Mouse (Mus musculus) kidney, embryonic 15.5 days (tissue): ENCODE data around the gene Serpina1e. TPM values are rescaled to one million over a fixed set of nuclear protein-coding genes. Genes with fewer than 3 reads are reported as not detected.

Experiments used
- ATAC-seq: fragments of 200-750 bp; cut with Nextera tagmentation; replicated peaks from 2 replicates; pipeline ENCODE4 v1.8.0; 2017; ENCODE audit warnings: moderate TSS enrichment; ENCODE audit not compliant: low FRiP score
- H3K27ac ChIP-seq: fragments of 300-500 bp; sonication (generic); 2 replicates; pipeline ENCODE4 v1.5.1; 2015; ENCODE audit warnings: mild to moderate bottlenecking, inconsistent platforms
- H3K27me3 ChIP-seq: fragments of 300-500 bp; sonication (generic); 2 replicates; pipeline ENCODE4 v1.6.1; 2015; ENCODE audit warnings: inconsistent platforms
- H3K36me3 ChIP-seq: fragments of 300-500 bp; sonication (generic); 2 replicates; pipeline ENCODE4 v1.6.1; 2015; ENCODE audit warnings: inconsistent platforms
- H3K4me1 ChIP-seq: fragments of 300-500 bp; sonication (generic); 2 replicates; pipeline ENCODE4 v1.6.1; 2015; ENCODE audit warnings: inconsistent platforms
- H3K4me2 ChIP-seq: fragments of 300-500 bp; sonication (generic); 2 replicates; pipeline ENCODE4 v1.6.1; 2015; ENCODE audit warnings: moderate library complexity, mild to moderate bottlenecking, inconsistent platforms
- H3K4me3 ChIP-seq: fragments of 300-500 bp; sonication (generic); replicated peaks from 2 replicates; pipeline ENCODE4 v1.5.1; 2015; ENCODE audit warnings: mild to moderate bottlenecking, inconsistent platforms
- H3K9ac ChIP-seq: fragments of 300-500 bp; sonication (generic); 2 replicates; pipeline ENCODE4 v1.6.1; 2015; ENCODE audit warnings: mild to moderate bottlenecking, inconsistent platforms
- H3K9me3 ChIP-seq: fragments of 300-500 bp; sonication (generic); replicated peaks from 2 replicates; pipeline ENCODE4 v1.6.1; 2016; ENCODE audit warnings: inconsistent platforms
- WGBS: fragments of 180-500 bp; shearing (Covaris S2); methylation state at CpG from one replicate; pipeline ENCODE4 v1.1.7; 2015; ENCODE audit warnings: mixed read lengths; 5-methylcytosine and 5-hydroxymethylcytosine counted together
- polyA plus RNA-seq: library from polyadenylated mRNA; unstranded; fragments of >200 nt; fragmentation: Nextera tagmentation; extraction: Ambion mirVana; gene quantifications from 2 replicates; pipeline ENCODE4 v1.2.1, GENCODE M21; 2015

Gene Serpina1e
- 1.7 and 2.7 TPM in 2 replicates for polyA plus RNA-seq

DNA sequence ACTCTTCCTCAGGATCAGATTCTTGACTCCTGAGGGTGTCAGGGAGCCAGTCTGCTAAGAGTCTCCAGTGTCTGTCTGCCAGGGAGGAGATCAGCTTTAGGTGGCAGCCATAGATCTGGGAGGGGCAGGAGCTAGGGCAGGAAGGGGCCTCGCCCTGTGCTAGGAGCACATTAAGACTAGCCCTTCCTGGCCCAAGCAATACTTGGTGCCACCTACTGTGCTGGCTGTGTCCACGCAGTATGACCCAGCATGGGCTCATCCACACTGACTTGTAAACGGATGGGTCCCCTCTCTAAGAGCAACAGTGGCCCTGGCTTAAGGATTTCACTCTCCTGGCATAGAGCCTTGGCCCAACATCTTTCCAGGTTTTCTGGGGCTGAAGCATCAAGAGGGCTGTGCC lies at the start of gene Serpina1e:
Gene Serpina1e, minus strand, starts transcription at position 178 of the 400 bp plus-strand sequence.
- no peak for ATAC-seq
- Histone ChIP-seq H3K36me3 (no peaks in the 10 kb centered on the region), H3K9ac (no peak within 1 kb of the TSS), H3K27me3 (no peaks in the 10 kb centered on the region), H3K4me3 (no peak within 1 kb of the TSS), H3K27ac (no peak within 1 kb of the TSS), H3K4me2 (no peak within 1 kb of the TSS), H3K4me1 (0 out of 2 replicates have a peak, but pooled peaks cover 7% of the 10 kb centered on the region), H3K9me3 (no peaks in the 10 kb centered on the region)
- WGBS, result 82% methylated on average over 3 of the region's 3 CpGs

DNA sequence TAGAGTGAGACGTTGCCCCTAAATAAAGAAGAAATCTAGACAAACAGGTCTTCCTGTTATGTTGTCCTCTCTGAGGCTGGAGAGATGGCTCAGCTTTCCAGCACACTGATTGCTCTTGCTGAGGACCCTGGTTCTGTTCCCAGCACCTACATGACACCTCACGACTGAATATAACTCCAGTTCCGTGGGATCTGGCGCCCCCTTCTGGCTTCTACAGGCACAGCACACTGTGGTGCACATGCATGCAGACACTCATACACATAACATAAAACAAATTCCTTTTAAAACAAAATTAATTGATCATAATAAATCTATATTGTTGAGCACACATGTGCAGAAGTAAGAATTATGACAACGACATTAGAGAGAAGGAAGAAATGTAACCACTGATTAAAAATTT lies 45.9 kb upstream of the Serpina1e start:
- Histone ChIP-seq H3K27me3 (no peaks in the 10 kb centered on the region), H3K9me3 (no peaks in the 10 kb centered on the region), H3K9ac (no peak overlapping the region), H3K27ac (no peak overlapping the region), H3K4me3 (no peak overlapping the region), H3K36me3 (no peaks in the 10 kb centered on the region), H3K4me2 (no peak overlapping the region), H3K4me1 (peaks cover 11% of the 10 kb centered on the region)
- ATAC-seq, result no peak
- WGBS, result 89% methylated on average over 5 of the region's 5 CpGs

DNA sequence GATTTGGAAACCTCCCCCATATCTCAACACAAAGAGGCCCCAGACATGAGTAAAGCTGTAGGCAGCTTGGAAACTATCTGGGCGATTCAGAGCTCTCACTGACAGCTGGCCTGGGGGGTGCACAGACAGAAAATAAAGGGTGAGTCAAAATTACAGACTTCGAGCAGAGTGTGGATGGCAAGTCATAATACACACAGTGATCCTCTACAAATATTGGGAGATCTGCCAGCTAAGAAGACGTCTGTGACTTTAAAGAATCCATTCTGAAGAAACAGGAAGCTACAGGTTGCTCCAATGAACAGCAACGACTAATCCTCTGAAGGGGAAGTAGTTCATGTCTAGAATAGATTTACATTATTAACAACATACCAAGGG lies 44.5 kb upstream of the Serpina1e start:
- Histone ChIP-seq H3K4me3 (no peak overlapping the region), H3K4me1 (peaks cover 11% of the 10 kb centered on the region), H3K4me2 (no peak overlapping the region), H3K27ac (peak overlapping the region; percentile 32; the same call in 1 of the 2 replicates), H3K9ac (no peak overlapping the region), H3K9me3 (no peaks in the 10 kb centered on the region), H3K36me3 (no peaks in the 10 kb centered on the region), H3K27me3 (no peaks in the 10 kb centered on the region)
- WGBS, result 37% methylated on average over 4 of the region's 4 CpGs
- no peak for ATAC-seq

GRCm38 (mm10) chr12:104002569-104003237 lies 43.9 kb upstream of the Serpina1e start:
- no peaks in the 10 kb centered on the region for H3K9me3 ChIP-seq
- no peak overlapping the region for H3K9ac ChIP-seq
- H3K36me3 ChIP-seq, result no peaks in the 10 kb centered on the region
- H3K4me1 ChIP-seq, result peaks cover 11% of the 10 kb centered on the region
- no peak overlapping the region for H3K4me3 ChIP-seq
- peak; percentile 69 for ATAC-seq
- H3K27ac ChIP-seq, result peak overlapping the region; percentile 32; the same call in 1 of the 2 replicates
- H3K27me3 ChIP-seq, result no peaks in the 10 kb centered on the region
- H3K4me2 ChIP-seq, result no peak overlapping the region
- WGBS, result 35% methylated on average over 10 of the region's 10 CpGs

GRCm38 (mm10) chr12:104000594-104000993 lies 41.8 kb upstream of the Serpina1e start:
- 84% methylated on average over 3 of the region's 3 CpGs for whole genome bisulfite sequencing
- H3K9me3 ChIP-seq, result no peaks in the 10 kb centered on the region
- H3K4me2 ChIP-seq, result no peak overlapping the region
- no peak for ATAC-seq
- H3K9ac ChIP-seq, result no peak overlapping the region
- H3K27me3 ChIP-seq, result no peaks in the 10 kb centered on the region
- H3K4me3 ChIP-seq, result no peak overlapping the region
- H3K36me3 ChIP-seq, result no peaks in the 10 kb centered on the region
- H3K4me1 ChIP-seq, result peaks cover 11% of the 10 kb centered on the region
- H3K27ac ChIP-seq, result no peak overlapping the region

DNA sequence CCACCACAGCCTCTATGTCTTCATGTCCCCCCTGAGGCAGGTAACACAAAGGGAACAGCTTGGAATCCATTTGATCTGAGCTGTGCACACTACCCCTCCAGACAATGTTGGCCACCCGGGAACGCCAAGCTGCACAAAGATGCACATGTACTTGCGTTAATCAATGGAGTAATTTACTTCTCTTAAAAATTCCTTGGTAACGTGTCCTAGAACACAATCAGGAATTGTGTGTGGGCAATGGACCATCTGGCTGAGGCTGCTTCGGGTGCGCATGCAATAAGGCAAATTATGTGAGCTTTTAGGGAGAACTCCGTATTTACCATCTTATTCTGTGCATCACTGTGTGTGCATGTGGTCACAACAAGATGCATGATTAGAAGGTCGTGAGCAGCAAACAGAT lies 40.8 kb upstream of the Serpina1e start:
- H3K9ac ChIP-seq, result no peak overlapping the region
- H3K4me3 ChIP-seq, result no peak overlapping the region
- ATAC-seq, result no peak
- H3K9me3 ChIP-seq, result no peaks in the 10 kb centered on the region
- H3K4me2 ChIP-seq, result no peak overlapping the region
- WGBS, result 78% methylated on average over 8 of the region's 8 CpGs
- H3K4me1 ChIP-seq, result peaks cover 11% of the 10 kb centered on the region
- H3K36me3 ChIP-seq, result no peaks in the 10 kb centered on the region
- H3K27ac ChIP-seq, result no peak overlapping the region
- H3K27me3 ChIP-seq, result no peaks in the 10 kb centered on the region

DNA sequence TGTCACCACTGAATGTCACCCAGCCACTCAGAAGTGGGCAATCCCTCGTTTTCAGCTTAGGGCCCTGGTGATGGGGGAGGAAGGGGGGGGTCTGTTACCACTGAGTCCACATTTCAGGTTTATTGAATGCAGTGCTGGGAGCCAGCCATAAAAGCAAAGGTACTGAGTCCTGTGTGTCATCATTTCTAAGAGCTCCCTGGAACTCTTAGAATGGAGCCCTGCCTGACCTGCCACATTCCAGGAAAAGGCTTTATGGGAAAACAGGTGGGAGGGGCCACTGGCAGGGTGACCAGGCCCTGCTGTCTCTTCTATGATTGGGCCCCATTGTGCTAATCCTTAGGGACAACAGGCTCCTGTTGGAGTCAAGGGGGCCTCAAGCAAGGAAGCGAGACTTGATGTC lies 37.7 kb upstream of the Serpina1e start:
- 58% methylated on average over 2 of the region's 2 CpGs for WGBS
- no peaks in the 10 kb centered on the region for H3K4me1 ChIP-seq
- no peaks in the 10 kb centered on the region for H3K9me3 ChIP-seq
- H3K36me3 ChIP-seq, result no peaks in the 10 kb centered on the region
- no peaks in the 10 kb centered on the region for H3K27me3 ChIP-seq
- no peak overlapping the region for H3K9ac ChIP-seq
- no peak for ATAC-seq
- no peak overlapping the region for H3K4me3 ChIP-seq
- H3K4me2 ChIP-seq, result no peak overlapping the region
- H3K27ac ChIP-seq, result no peak overlapping the region

DNA sequence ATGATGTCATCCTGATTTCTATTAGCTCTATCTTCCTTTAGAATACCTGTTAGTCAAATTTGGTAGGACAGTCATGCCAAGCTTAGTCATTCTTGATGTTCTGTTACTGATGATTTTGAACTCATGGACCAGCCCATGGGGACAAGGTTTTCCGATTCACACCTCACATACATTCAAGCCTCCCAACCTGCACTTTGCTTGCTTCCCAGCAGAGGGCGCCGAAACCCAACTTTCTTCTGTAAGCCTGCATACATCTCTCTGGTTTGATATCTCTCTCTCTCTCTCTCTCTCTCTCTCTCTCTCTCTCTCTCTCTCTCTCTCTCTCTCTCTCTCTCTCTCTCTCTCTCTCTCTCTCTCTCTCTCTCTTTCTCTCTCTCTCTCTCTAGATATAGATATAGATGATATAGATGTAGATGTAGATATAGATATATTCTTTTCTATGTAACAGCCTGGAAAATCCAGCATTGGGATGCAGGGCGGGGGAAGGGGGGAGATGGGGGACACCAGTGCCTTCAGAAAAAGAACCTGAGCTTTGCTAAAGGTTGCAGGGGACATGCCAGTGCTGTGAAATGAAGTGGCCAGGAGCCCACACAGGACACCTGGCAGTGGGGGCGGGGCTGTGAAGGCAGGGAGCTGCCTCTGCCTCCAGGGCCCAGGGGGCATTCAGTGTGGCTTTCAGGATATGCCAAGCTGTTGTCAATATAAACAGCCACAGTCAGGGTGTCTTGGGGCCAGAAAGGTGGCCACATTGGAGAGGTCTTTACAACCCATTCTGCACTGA lies 36.7 kb upstream of the Serpina1e start:
- WGBS, result 38% methylated on average over 5 of the region's 5 CpGs
- Histone ChIP-seq H3K9me3 (no peaks in the 10 kb centered on the region), H3K27ac (no peak overlapping the region), H3K4me3 (no peak overlapping the region), H3K27me3 (no peaks in the 10 kb centered on the region), H3K9ac (no peak overlapping the region), H3K4me1 (no peaks in the 10 kb centered on the region), H3K36me3 (no peaks in the 10 kb centered on the region), H3K4me2 (no peak overlapping the region)
- ATAC-seq, result peak; percentile 38; the same call in 1 of the 2 replicates

DNA sequence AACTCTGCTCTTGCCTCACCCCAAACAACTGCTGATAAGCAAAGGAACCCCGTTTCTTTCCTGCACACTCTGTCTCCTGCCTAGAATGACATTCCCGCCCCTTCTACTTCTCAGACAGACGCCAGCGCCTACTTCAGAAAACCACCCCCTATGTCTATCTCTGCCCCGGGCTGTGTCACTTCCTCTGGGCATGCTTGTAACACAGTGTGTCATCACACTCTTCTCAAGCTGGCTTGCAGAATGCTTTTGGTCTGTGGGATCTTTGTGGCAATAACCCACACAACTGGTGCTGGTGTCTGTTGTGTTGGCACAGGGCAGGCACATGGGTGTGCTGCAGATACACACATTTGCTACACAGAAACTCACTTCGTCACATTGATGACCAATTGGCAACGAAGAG lies 34.2 kb upstream of the Serpina1e start:
- H3K27ac ChIP-seq, result no peak overlapping the region
- no peaks in the 10 kb centered on the region for H3K9me3 ChIP-seq
- H3K4me3 ChIP-seq, result no peak overlapping the region
- ATAC-seq, result no peak
- no peak overlapping the region for H3K4me2 ChIP-seq
- H3K27me3 ChIP-seq, result no peaks in the 10 kb centered on the region
- H3K9ac ChIP-seq, result no peak overlapping the region
- no peaks in the 10 kb centered on the region for H3K4me1 ChIP-seq
- WGBS, result 70% methylated on average over 7 of the region's 7 CpGs
- H3K36me3 ChIP-seq, result no peaks in the 10 kb centered on the region

- ATAC-seq, result no peak
- no peaks in the 10 kb centered on the region for H3K4me1 ChIP-seq
- no peaks in the 10 kb centered on the region for H3K36me3 ChIP-seq
- H3K9ac ChIP-seq, result no peak within 1 kb of the TSS
- WGBS, result 86% methylated on average over 6 of the region's 6 CpGs
- H3K27ac ChIP-seq, result no peak within 1 kb of the TSS
- H3K4me3 ChIP-seq, result no peak within 1 kb of the TSS
- no peak within 1 kb of the TSS for H3K4me2 ChIP-seq
- H3K27me3 ChIP-seq, result no peaks in the 10 kb centered on the region
- H3K9me3 ChIP-seq, result no peaks in the 10 kb centered on the region
These were observed 31.1 kb upstream of the Serpina1e start, which contains the start of gene Serpina11 for GRCm38 (mm10) chr12:103989857-103990256. Gene Serpina11 (minus strand): TSS chr12:103989957.

GRCm38 (mm10) chr12:103989514-103989767 lies 30.7 kb upstream of the Serpina1e start:
- no peak for ATAC-seq
- no peaks in the 10 kb centered on the region for H3K27me3 ChIP-seq
- no peaks in the 10 kb centered on the region for H3K4me1 ChIP-seq
- no peak overlapping the region for H3K4me2 ChIP-seq
- H3K4me3 ChIP-seq, result no peak overlapping the region
- no peaks in the 10 kb centered on the region for H3K9me3 ChIP-seq
- no peak overlapping the region for H3K27ac ChIP-seq
- no peak overlapping the region for H3K9ac ChIP-seq
- 51% methylated on average over 2 of the region's 2 CpGs for WGBS
- no peaks in the 10 kb centered on the region for H3K36me3 ChIP-seq

DNA sequence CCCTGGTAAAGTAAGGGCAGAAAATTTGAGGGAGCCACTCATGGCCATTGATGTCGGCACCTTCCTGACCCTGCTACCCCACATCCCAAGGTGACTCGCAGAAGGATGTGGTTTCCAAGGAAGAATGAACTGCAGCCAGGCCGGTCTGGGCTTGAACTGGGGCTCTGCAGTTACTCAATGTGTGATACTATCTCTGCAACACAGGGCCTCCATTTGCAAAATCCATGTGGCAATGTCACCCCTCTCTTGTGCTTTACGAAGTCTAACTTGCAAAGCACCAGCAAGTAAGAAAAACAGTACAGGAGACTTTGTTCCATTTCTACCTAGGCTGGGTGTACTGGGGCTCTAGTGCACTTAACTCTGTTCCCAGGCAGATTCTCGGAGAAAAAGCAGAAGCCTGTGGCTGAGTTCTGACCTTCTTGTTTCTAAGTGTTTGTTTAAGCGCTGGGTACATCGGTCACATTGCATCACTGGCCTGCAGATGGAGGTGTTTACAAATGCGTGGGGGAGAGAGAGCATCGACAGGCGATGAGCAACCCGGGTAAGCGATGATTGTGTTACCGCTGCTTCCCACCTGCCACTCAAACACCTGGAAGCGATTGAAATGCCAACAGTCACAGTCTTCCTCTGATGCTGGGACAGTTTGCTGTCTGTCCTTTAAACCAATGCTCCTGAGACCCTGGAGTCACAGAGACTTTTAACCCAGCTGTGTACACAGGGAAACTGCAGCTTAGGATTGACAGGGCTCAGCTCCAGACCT lies 30.2 kb upstream of the Serpina1e start:
- H3K4me1 ChIP-seq, result no peaks in the 10 kb centered on the region
- no peak overlapping the region for H3K4me2 ChIP-seq
- no peaks in the 10 kb centered on the region for H3K36me3 ChIP-seq
- H3K27me3 ChIP-seq, result no peaks in the 10 kb centered on the region
- 45% methylated on average over 14 of the region's 14 CpGs for WGBS
- no peak overlapping the region for H3K9ac ChIP-seq
- ATAC-seq, result no peak
- no peak overlapping the region for H3K4me3 ChIP-seq
- H3K9me3 ChIP-seq, result no peaks in the 10 kb centered on the region
- no peak overlapping the region for H3K27ac ChIP-seq
